ENCODE assay signal across 10 mouse cellular contexts in genomic region chr9:53402991-53403390, GRCm38 (mm10). TPM values are rescaled to one million over a fixed set of nuclear protein-coding genes. Genes with fewer than 3 reads are reported as not detected.
DNase-seq lines count a peak whose midpoint lies in the region; ATAC-seq and TF ChIP-seq lines count a peak whose summit lies in the region.
"Had no signal": no experiment of that assay in that cellular context is flagged by ENCODE, and none has a peak within 500 bp of the region (broad histone marks: within the 10 kb centered on the region; RNA-seq: fewer than 3 reads in every experiment).

No protein-coding gene starts in this region.

- H3K4me1 ChIP-seq in forebrain, embryonic 14.5 days (ENCODE audit: control insufficient read depth, insufficient read depth, low read length), result peaks cover 5% of the 10 kb centered on the region; the same call in 1 of the 2 replicates
- no peaks in the 10 kb centered on the region for H3K4me1 ChIP-seq in forebrain, embryonic 11.5 days (replicated peaks; ENCODE audit: control insufficient read depth, insufficient read depth, low read length)
- H3K4me1 ChIP-seq in lung, embryonic 14.5 days (ENCODE audit: insufficient read depth), result peaks cover 14% of the 10 kb centered on the region
- H3K4me1 ChIP-seq in intestine, embryonic 15.5 days (replicated peaks), result peaks cover 10% of the 10 kb centered on the region; the same call in 1 of the 2 replicates
- H3K4me1 ChIP-seq in liver, postnatal 0 days (ENCODE audit: insufficient read depth), result peaks cover 6% of the 10 kb centered on the region; the same call in 1 of the 2 replicates

- no peak overlapping the region; the same call in 1 of the 2 replicates for H3K9ac ChIP-seq in forebrain, embryonic 14.5 days (ENCODE audit: low read length)
- H3K9ac ChIP-seq in forebrain, embryonic 11.5 days (ENCODE audit: low read length), result no peak overlapping the region
- H3K9ac ChIP-seq in lung, embryonic 14.5 days, result no peak overlapping the region
- H3K9ac ChIP-seq in intestine, embryonic 15.5 days, result no peak overlapping the region
- no peak overlapping the region for H3K9ac ChIP-seq in liver, postnatal 0 days (replicated peaks)

- TF ChIP-seq EP300 in liver, postnatal 0 days (IDR thresholded peaks at IDR 0.05; ENCODE audit: low read depth), result no peak

- peak; percentile 14 for DNase-seq in forebrain, embryonic 14.5 days (ENCODE audit: low spot score)
- no peak for DNase-seq in forebrain, embryonic 11.5 days (ENCODE audit: low spot score)
- no peak for DNase-seq in lung, embryonic 14.5 days
- DNase-seq in lung, adult 18-20 months, result no peak
- peak; percentile 42 for DNase-seq in retina, postnatal 1 day
- no peak for DNase-seq in liver, postnatal 0 days
- no peak for DNase-seq in spleen, postnatal 10 days (ENCODE audit: low spot score in 2 of 2)
- DNase-seq: gastrocnemius, postnatal 25 days had no signal

- H3K4me2 ChIP-seq in forebrain, embryonic 14.5 days (ENCODE audit: low read length), result peak overlapping the region; percentile 33; the same call in 1 of the 2 replicates
- no peak overlapping the region for H3K4me2 ChIP-seq in forebrain, embryonic 11.5 days (ENCODE audit: low read depth, low read length, severe bottlenecking)
- H3K4me2 ChIP-seq in lung, embryonic 14.5 days, result peak overlapping the region; percentile 52
- peak overlapping the region; percentile 46; the same call in 1 of the 2 replicates for H3K4me2 ChIP-seq in intestine, embryonic 15.5 days (replicated peaks)
- H3K4me2 ChIP-seq in liver, postnatal 0 days (ENCODE audit: low read depth, low read length), result no peak overlapping the region

- no peak for TF ChIP-seq CTCF in lung, embryonic 14.5 days (IDR thresholded peaks at IDR 0.05; ENCODE audit: low read depth)
- no peak for TF ChIP-seq CTCF in liver, postnatal 0 days (IDR thresholded peaks at IDR 0.05; ENCODE audit: low read depth)

- H3K4me3 ChIP-seq in forebrain, embryonic 14.5 days (ENCODE audit: low read depth, low read length), result no peak overlapping the region
- no peak overlapping the region for H3K4me3 ChIP-seq in forebrain, embryonic 11.5 days (ENCODE audit: low read depth, low read length)
- H3K4me3 ChIP-seq in lung, embryonic 14.5 days (ENCODE audit: low read depth, low read length), result no peak overlapping the region
- no peak overlapping the region for H3K4me3 ChIP-seq in intestine, embryonic 15.5 days (replicated peaks)
- H3K4me3 ChIP-seq in liver, postnatal 0 days (ENCODE audit: low read depth, low read length), result no peak overlapping the region

- H3K27ac ChIP-seq in forebrain, embryonic 14.5 days (ENCODE audit: low read depth, low read length), result no peak overlapping the region
- H3K27ac ChIP-seq in forebrain, embryonic 11.5 days (ENCODE audit: low read depth, low read length), result no peak overlapping the region
- H3K27ac ChIP-seq in lung, embryonic 14.5 days (ENCODE audit: low read depth), result peak overlapping the region; percentile 78; the same call in 1 of the 2 replicates
- peak overlapping the region; percentile 62 for H3K27ac ChIP-seq in intestine, embryonic 15.5 days
- H3K27ac ChIP-seq in liver, postnatal 0 days (ENCODE audit: low read depth), result no peak overlapping the region
- H3K27ac ChIP-seq: macrophage had no signal

- ATAC-seq in forebrain, embryonic 14.5 days, result no peak
- ATAC-seq in forebrain, embryonic 11.5 days (replicated peaks; ENCODE audit: low FRiP score), result no peak
- no peak for ATAC-seq in lung, embryonic 14.5 days (ENCODE audit: insufficient read depth)
- no peak for ATAC-seq in intestine, embryonic 15.5 days
- ATAC-seq in liver, postnatal 0 days, result no peak

- no peaks in the 10 kb centered on the region for H3K9me3 ChIP-seq in forebrain, embryonic 14.5 days (replicated peaks; ENCODE audit: control insufficient read depth, low read length)
- H3K9me3 ChIP-seq in forebrain, embryonic 11.5 days (ENCODE audit: control insufficient read depth, low read length), result no peaks in the 10 kb centered on the region
- H3K9me3 ChIP-seq in lung, embryonic 14.5 days (ENCODE audit: low read depth, low read length), result no peaks in the 10 kb centered on the region
- no peaks in the 10 kb centered on the region for H3K9me3 ChIP-seq in intestine, embryonic 15.5 days
- no peaks in the 10 kb centered on the region for H3K9me3 ChIP-seq in liver, postnatal 0 days (ENCODE audit: low read length)

- no peaks in the 10 kb centered on the region for H3K27me3 ChIP-seq in forebrain, embryonic 14.5 days (replicated peaks; ENCODE audit: control insufficient read depth, insufficient read depth, low read length)
- no peaks in the 10 kb centered on the region for H3K27me3 ChIP-seq in forebrain, embryonic 11.5 days (ENCODE audit: control insufficient read depth, insufficient read depth, low read length)
- no peaks in the 10 kb centered on the region for H3K27me3 ChIP-seq in lung, embryonic 14.5 days (ENCODE audit: insufficient read depth, low read length)
- H3K27me3 ChIP-seq in intestine, embryonic 15.5 days (replicated peaks), result no peaks in the 10 kb centered on the region
- H3K27me3 ChIP-seq in liver, postnatal 0 days (ENCODE audit: insufficient read depth, low read length), result no peaks in the 10 kb centered on the region

- WGBS in forebrain, embryonic 14.5 days, result 36% methylated on average over 8 of the region's 8 CpGs
- 59% methylated on average over 8 of the region's 8 CpGs for WGBS in forebrain, embryonic 11.5 days
- 71% methylated on average over 8 of the region's 8 CpGs for WGBS in lung, embryonic 14.5 days
- WGBS in intestine, embryonic 15.5 days, result 68% methylated on average over 8 of the region's 8 CpGs
- WGBS in liver, postnatal 0 days (ENCODE audit: insufficient replicate concordance), result 82% methylated on average over 8 of the region's 8 CpGs

- H3K36me3 ChIP-seq in forebrain, embryonic 14.5 days (ENCODE audit: control insufficient read depth, insufficient read depth, low read length), result no peaks in the 10 kb centered on the region
- H3K36me3 ChIP-seq in forebrain, embryonic 11.5 days (ENCODE audit: control insufficient read depth, insufficient read depth, low read length), result no peaks in the 10 kb centered on the region
- H3K36me3 ChIP-seq in lung, embryonic 14.5 days (ENCODE audit: insufficient read depth), result peaks cover 12% of the 10 kb centered on the region
- H3K36me3 ChIP-seq in intestine, embryonic 15.5 days, result no peaks in the 10 kb centered on the region
- no peaks in the 10 kb centered on the region for H3K36me3 ChIP-seq in liver, postnatal 0 days (replicated peaks; ENCODE audit: insufficient read depth, low read length)

RNA-seq across cellular contexts. Expression of gene 4930550C14Rik, which starts 0.9 kb away (rescaled TPM):
- 0.17 and 0.57 TPM in 2 replicates for polyA plus RNA-seq in forebrain, embryonic 14.5 days (2014; fragmentation: Nextera tagmentation; extraction: Ambion mirVana)
- 0.12 TPM in 1 of 2 replicates, not detected in the other for polyA plus RNA-seq in forebrain, embryonic 11.5 days (2014; fragmentation: Nextera tagmentation; extraction: Ambion mirVana)
- polyA plus RNA-seq in lung, embryonic 14.5 days (2014; fragmentation: Nextera tagmentation; extraction: Ambion mirVana), result 1.2 and 1.6 TPM in 2 replicates
- polyA plus RNA-seq in intestine, embryonic 15.5 days (2015; fragmentation: Nextera tagmentation; extraction: Ambion mirVana), result 0.71 and 0.87 TPM in 2 replicates
- 0.78 and 0.89 TPM in 2 replicates for polyA plus RNA-seq in liver, postnatal 0 days (2015; fragmentation: Nextera tagmentation; extraction: Ambion mirVana)

RNA-seq across cellular contexts. Expression of gene Kdelc2, which starts 19.2 kb away (rescaled TPM):
- 3.3 and 5.1 TPM in 2 replicates for polyA plus RNA-seq in forebrain, embryonic 14.5 days (2014; fragmentation: Nextera tagmentation; extraction: Ambion mirVana)
- 9.1 and 9.3 TPM in 2 replicates for polyA plus RNA-seq in forebrain, embryonic 11.5 days (2014; fragmentation: Nextera tagmentation; extraction: Ambion mirVana)
- polyA plus RNA-seq in lung, embryonic 14.5 days (2014; fragmentation: Nextera tagmentation; extraction: Ambion mirVana), result 43.5 and 43.9 TPM in 2 replicates
- 28.2 and 33.1 TPM in 2 replicates for polyA plus RNA-seq in intestine, embryonic 15.5 days (2015; fragmentation: Nextera tagmentation; extraction: Ambion mirVana)
- 2.6 and 2.7 TPM in 2 replicates for polyA plus RNA-seq in liver, postnatal 0 days (2015; fragmentation: Nextera tagmentation; extraction: Ambion mirVana)

Comparison
In these comparisons a context has a peak if more than half of its experiments do, and no peak if none do; other contexts are left out.
1. DNase-seq: peak in forebrain, embryonic 14.5 days (single experiment) and retina, postnatal 1 day (single experiment); none in forebrain, embryonic 11.5 days (single experiment), lung, embryonic 14.5 days (single experiment), lung, adult 18-20 months (0 of 2), liver, postnatal 0 days (single experiment) and spleen, postnatal 10 days (0 of 2).
2. H3K4me2 ChIP-seq: peak in forebrain, embryonic 14.5 days (single experiment), lung, embryonic 14.5 days (single experiment) and intestine, embryonic 15.5 days (single experiment); none in forebrain, embryonic 11.5 days (single experiment) and liver, postnatal 0 days (single experiment).
3. H3K27ac ChIP-seq: peak in lung, embryonic 14.5 days (single experiment) and intestine, embryonic 15.5 days (single experiment); none in forebrain, embryonic 14.5 days (single experiment), forebrain, embryonic 11.5 days (single experiment) and liver, postnatal 0 days (single experiment).